Mouse (Mus musculus) neural tube, embryonic 14.5 days (tissue): Measurements from ENCODE around the gene Ercc6. TPM values are rescaled to one million over a fixed set of nuclear protein-coding genes. Genes with fewer than 3 reads are reported as not detected.

Source experiments
- ATAC-seq: fragments of 200-750 bp; cut with Nextera tagmentation; 2 replicates; pipeline ENCODE4 v1.8.0; 2017; ENCODE audit warnings: low read depth, mild to moderate bottlenecking, moderate TSS enrichment, moderate library complexity
- H3K27ac ChIP-seq: fragments of 300-500 bp; sonication (generic); 2 replicates; pipeline ENCODE4 v1.5.1; 2014; ENCODE audit warnings: low read depth, mild to moderate bottlenecking, control low read depth, low read length, moderate library complexity, mixed read lengths
- H3K27me3 ChIP-seq: fragments of 300-500 bp; sonication (generic); 2 replicates; pipeline ENCODE4 v1.6.1; 2014; ENCODE audit warnings: low read length; ENCODE audit not compliant: control insufficient read depth, insufficient read depth
- H3K36me3 ChIP-seq: fragments of 300-500 bp; sonication (generic); 2 replicates; pipeline ENCODE4 v1.6.1; 2014; ENCODE audit warnings: low read length, mixed read lengths; ENCODE audit not compliant: control insufficient read depth, insufficient read depth
- H3K4me1 ChIP-seq: fragments of 300-500 bp; sonication (generic); 2 replicates; pipeline ENCODE4 v1.6.1; 2014; ENCODE audit warnings: low read length; ENCODE audit not compliant: control insufficient read depth, insufficient read depth
- H3K4me2 ChIP-seq: fragments of 300-500 bp; sonication (generic); 2 replicates; pipeline ENCODE4 v1.6.1; 2014; ENCODE audit warnings: mild to moderate bottlenecking, low read depth, low read length, control low read depth
- H3K4me3 ChIP-seq: fragments of 300-500 bp; sonication (generic); 2 replicates; pipeline ENCODE4 v1.5.1; 2014; ENCODE audit warnings: low read depth, low read length, control low read depth, mixed read lengths
- H3K9ac ChIP-seq: fragments of 300-500 bp; sonication (generic); replicated peaks from 2 replicates; pipeline ENCODE4 v1.6.1; 2014; ENCODE audit warnings: low read depth, mild to moderate bottlenecking, control low read depth, low read length, mixed read lengths
- H3K9me3 ChIP-seq: fragments of 300-500 bp; sonication (generic); 2 replicates; pipeline ENCODE4 v1.6.1; 2016; ENCODE audit warnings: low read length; ENCODE audit not compliant: control insufficient read depth
- WGBS: fragments of 180-500 bp; shearing (Covaris S2); extraction: QIAGEN DNeasy Blood & Tissue Kit; methylation state at CpG from one replicate; pipeline ENCODE4 v1.1.7; 2014; 5-methylcytosine and 5-hydroxymethylcytosine counted together
- polyA plus RNA-seq: library from polyadenylated mRNA; unstranded; fragments of >200 nt; fragmentation: Nextera tagmentation; extraction: Ambion mirVana; gene quantifications from 2 replicates; pipeline ENCODE4 v1.2.1, GENCODE M21; 2014

Gene Ercc6
- polyA plus RNA-seq, 1 experiment from 2014 or later = 25.1 TPM

DNA sequence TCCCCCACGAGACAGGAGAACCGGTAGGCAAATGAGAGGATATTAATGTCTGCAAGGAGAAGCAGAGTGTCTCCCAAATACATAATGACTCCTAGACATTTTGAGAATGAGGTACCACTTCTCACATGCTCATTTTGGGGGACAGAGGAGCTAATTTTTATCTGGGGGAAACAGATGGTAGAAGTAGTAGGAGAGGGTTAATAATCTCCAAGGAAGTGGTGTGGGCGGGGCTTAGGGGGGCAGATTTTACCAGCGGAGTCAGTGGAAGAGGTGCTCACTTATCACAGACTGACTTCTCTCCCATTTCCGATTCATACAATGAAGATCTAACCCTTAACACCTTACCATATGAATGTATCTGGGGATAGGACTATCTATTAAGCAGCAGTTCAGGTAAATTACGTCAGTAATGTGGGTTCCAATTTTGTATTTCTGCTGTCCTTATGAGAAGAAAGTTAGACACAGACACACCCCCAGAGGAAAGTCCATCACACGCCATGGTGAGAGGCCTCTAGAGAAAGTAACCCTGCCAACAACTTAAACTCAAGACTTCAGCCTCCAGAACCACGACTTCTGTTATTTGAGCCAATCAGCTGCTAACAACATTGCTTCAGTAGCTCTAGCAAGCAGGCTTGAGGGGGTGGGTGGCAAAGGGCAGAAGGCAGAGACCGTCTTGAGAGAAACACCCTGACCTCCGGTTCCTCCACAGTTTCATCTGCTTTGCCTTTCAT is 5.1 kb upstream of the Ercc6 start:
- no peak overlapping the region for H3K4me2 ChIP-seq
- no peaks in the 10 kb centered on the region for H3K36me3 ChIP-seq
- no peaks in the 10 kb centered on the region for H3K9me3 ChIP-seq
- 76% methylated on average over 10 of the region's 10 CpGs for WGBS
- no peak overlapping the region for H3K4me3 ChIP-seq
- no peak overlapping the region for H3K9ac ChIP-seq
- no peak for ATAC-seq
- H3K27me3 ChIP-seq = no peaks in the 10 kb centered on the region
- H3K4me1 ChIP-seq = 0 out of 2 replicates have a peak, but pooled peaks cover 3% of the 10 kb centered on the region
- no peak overlapping the region for H3K27ac ChIP-seq

DNA sequence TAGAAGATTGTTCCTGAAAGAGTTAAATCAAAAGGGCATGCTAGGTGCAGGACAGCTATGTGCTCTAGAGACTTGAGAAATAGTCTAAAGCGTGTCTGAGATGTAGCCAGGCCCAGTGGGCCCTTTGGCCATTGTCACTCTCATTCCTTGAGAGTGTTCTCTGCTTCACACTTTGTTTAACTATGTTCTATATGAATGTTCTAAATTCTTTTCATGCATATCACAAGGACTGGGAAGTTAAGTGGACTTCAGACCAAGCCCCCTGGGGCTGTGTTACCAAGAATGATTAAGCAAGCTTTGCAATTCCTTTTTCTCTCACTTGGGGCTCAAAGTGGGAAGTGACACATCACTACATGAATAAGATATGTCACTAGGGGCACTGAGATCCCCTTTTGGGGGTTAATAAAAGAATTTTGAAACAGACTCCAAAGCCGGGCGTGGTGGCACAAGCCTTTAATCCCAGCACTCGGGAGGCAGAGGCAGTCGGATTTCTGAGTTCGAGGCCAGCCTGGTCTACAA is 3.8 kb upstream of the Ercc6 start:
- H3K27me3 ChIP-seq = no peaks in the 10 kb centered on the region
- H3K4me1 ChIP-seq = peaks cover 8% of the 10 kb centered on the region

DNA sequence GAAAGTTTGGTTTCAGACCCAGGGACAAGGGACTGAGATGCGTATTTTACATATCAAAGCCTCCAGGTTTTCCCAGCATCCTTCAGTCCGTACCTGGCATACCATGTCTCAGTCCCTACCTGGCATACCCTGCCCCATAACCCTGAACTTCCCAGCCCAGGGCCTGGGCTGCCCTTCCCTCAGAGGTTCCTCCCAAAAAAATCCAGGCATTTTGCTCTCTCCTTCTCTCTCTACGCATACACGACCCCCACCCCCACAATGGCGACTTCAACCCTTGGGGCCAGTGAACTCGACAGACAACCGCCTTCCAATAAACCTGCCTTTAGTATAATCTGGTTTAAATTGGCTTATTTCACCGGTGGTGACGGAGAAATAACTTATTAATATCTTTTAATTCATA is 409 bp upstream of the Ercc6 start:
- Histone ChIP-seq H3K27me3 (no peaks in the 10 kb centered on the region), H3K4me1 (peaks cover 8% of the 10 kb centered on the region), H3K9ac (peak overlapping the region; percentile 76; the same call in 1 of the 2 replicates), H3K4me2 (peak overlapping the region; percentile 68), H3K9me3 (no peaks in the 10 kb centered on the region), H3K36me3 (peaks cover 8% of the 10 kb centered on the region), H3K27ac (peak overlapping the region; percentile 81; the same call in 1 of the 2 replicates), H3K4me3 (peak overlapping the region; percentile 72)
- 46% methylated on average over 9 of the region's 9 CpGs for WGBS
- peak; percentile 47; the same call in 1 of the 2 replicates for ATAC-seq

More for the DNA sequence above, 3.8 kb upstream of the Ercc6 start:
- Histone ChIP-seq H3K9me3 (no peaks in the 10 kb centered on the region), H3K4me3 (no peak overlapping the region), H3K9ac (no peak overlapping the region), H3K4me2 (no peak overlapping the region), H3K27ac (no peak overlapping the region), H3K36me3 (no peaks in the 10 kb centered on the region)
- no peak for ATAC-seq
- WGBS = 94% methylated on average over 6 of the region's 6 CpGs

DNA sequence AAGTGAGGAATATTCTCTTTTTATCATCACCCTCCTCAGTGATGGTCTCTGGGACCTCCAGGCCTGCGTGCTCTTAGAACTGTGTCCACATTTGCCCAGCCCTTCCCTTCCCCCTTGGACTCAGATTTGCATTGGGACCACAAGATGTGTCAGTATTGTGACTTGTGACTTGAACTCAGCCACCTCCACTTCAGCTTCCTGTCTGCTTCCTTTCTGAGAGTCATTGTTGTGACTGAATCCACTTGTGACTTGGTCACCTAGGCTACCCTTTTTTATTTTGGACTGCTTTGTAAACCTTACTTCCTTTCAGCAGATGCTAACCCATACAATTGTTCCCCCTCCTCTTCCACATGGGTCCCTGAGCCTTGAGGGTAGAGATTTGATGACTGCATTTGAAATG is 2.8 kb downstream of the Ercc6 start:
- H3K4me3 ChIP-seq = no peak overlapping the region
- H3K36me3 ChIP-seq = peaks cover 26% of the 10 kb centered on the region
- ATAC-seq = no peak
- WGBS = 73% methylated on average over 1 of the region's 1 CpGs
- no peak overlapping the region for H3K9ac ChIP-seq
- no peak overlapping the region for H3K4me2 ChIP-seq
- no peaks in the 10 kb centered on the region for H3K27me3 ChIP-seq
- peaks cover 8% of the 10 kb centered on the region for H3K4me1 ChIP-seq
- H3K9me3 ChIP-seq = no peaks in the 10 kb centered on the region
- no peak overlapping the region for H3K27ac ChIP-seq

DNA sequence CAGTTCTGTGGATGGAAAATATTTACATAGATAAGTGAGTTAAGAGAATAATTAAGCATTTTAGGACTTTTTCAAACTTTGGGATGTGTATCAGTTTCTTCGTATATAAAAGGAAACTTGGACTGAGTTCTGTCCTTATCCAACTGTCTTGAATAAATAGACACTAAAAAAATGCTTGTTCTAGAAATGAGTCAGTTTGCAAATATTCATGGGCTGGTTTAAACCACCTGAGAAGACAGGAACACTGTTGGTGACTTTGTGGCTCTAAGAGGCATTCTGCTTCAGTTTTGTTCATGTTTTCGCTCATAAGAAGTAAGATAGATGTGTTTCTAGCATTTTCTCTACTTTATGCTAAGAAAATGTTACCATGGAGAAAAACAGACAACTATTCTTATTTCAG is 5.2 kb downstream of the Ercc6 start:
- Histone ChIP-seq H3K4me3 (no peak overlapping the region), H3K4me2 (no peak overlapping the region), H3K27ac (no peak overlapping the region), H3K27me3 (no peaks in the 10 kb centered on the region), H3K9me3 (no peaks in the 10 kb centered on the region), H3K9ac (no peak overlapping the region), H3K4me1 (peaks cover 6% of the 10 kb centered on the region), H3K36me3 (peaks cover 26% of the 10 kb centered on the region)
- no peak for ATAC-seq
- 98% methylated on average over 2 of the region's 2 CpGs for WGBS

DNA sequence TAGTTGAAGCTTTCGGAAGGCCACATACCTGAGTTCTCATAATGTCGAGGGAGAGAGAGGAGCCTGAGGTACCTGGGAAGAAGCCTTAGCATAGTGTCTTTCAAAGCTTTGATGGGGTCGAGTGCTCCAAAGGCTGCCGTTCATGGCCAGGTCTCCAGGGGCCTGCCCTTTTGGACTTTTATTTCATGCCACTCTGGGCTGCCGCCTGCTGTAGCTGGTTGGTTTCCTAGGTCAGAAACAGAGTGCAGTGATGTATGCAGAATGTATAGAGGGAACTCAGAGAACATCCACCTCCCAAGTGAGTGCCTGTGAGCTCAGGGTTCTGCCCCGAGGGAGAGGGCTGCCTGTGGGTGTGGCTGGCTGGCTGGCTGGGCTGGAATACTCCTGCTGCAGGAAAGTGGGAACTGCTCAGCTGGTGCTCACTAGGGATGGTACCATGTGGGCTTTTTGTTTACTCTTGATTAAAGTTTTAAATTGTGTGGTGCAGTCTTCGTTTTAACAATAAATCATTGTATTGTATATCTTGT is 7.1 kb downstream of the Ercc6 start:
- Histone ChIP-seq H3K27me3 (no peaks in the 10 kb centered on the region), H3K9ac (no peak overlapping the region), H3K4me2 (no peak overlapping the region), H3K4me1 (no peaks in the 10 kb centered on the region), H3K4me3 (no peak overlapping the region), H3K36me3 (peaks cover 26% of the 10 kb centered on the region), H3K9me3 (no peaks in the 10 kb centered on the region), H3K27ac (no peak overlapping the region)
- ATAC-seq = no peak
- 81% methylated on average over 7 of the region's 7 CpGs for WGBS

DNA sequence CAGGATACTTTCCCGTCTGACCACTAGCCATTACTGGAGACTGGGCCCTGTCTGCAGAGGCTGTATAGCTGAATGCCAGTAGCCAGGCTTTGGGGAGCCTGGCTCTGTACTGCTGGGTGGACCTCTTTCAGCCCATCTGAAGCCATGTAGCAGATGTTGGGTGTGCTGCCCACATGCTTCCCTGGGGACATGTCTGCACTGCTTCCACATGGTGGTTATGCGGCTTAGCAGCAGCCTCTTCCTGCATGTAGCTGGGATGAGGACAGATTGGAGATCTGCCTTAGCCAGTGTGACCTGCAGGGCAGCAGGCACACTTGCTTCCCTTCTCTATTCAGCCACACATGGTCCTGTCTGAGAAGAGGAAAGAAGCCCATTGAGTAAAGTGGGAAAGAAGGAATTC is 9.0 kb downstream of the Ercc6 start:
- Histone ChIP-seq H3K36me3 (peaks cover 22% of the 10 kb centered on the region), H3K9ac (no peak overlapping the region), H3K4me1 (no peaks in the 10 kb centered on the region), H3K27ac (no peak overlapping the region), H3K27me3 (no peaks in the 10 kb centered on the region), H3K4me2 (no peak overlapping the region), H3K4me3 (no peak overlapping the region), H3K9me3 (no peaks in the 10 kb centered on the region)
- WGBS = 82% methylated on average over 2 of the region's 2 CpGs
- no peak for ATAC-seq

DNA sequence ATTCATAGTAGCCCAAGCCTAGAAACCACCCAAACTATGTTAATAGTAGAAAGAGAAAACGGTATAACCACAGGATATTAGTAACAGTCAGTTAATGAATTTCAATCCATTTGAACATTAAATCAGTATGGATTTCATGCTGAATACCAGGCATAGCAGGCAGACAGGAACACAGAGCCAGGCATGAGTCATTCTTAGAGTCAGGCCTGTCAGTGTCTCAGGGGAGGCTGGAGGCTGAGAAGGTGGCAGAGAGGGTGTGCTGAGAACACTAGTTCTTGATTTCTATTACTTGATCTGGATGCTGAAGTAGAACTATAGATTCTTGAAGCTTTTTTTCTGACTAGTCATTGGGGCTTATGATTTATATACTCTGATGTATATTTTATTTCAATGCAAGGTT is 10.8 kb downstream of the Ercc6 start:
- no peaks in the 10 kb centered on the region for H3K4me1 ChIP-seq
- H3K27ac ChIP-seq = no peak overlapping the region
- H3K9ac ChIP-seq = no peak overlapping the region
- no peaks in the 10 kb centered on the region for H3K27me3 ChIP-seq
- 93% methylated on average over 1 of the region's 1 CpGs for WGBS
- H3K4me2 ChIP-seq = no peak overlapping the region
- H3K9me3 ChIP-seq = no peaks in the 10 kb centered on the region
- H3K4me3 ChIP-seq = no peak overlapping the region
- peaks cover 12% of the 10 kb centered on the region for H3K36me3 ChIP-seq
- ATAC-seq = no peak

DNA sequence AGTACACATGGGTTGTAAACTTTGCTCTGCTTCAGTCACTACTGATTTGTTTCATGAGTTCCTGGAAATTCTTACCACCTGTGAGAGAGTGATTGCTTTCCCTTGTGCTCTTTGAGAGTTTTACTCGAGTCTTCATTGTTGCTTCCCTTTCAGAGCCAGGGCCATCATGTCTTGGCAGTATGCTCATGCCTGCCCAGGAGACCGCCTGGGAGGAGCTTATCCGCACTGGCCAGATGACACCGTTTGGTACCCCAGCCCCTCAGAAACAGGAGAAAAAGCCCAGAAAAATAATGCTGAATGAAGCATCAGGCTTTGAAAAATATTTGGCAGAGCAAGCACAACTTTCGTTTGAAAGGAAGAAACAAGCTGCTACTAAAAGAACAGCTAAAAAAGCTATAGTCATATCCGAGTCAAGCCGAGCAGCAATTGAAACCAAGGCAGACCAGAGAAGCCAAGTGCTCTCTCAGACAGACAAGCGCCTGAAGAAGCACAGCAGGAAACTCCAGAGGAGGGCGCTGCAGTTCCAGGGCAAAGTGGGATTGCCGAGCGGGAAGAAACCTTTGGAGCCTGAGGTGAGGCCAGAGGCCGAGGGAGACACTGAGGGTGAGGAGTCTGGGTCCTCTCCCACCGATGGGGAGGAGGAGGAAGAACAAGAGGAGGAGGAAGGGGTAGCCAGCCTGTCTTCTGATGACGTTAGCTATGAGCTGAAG is 12.8 kb downstream of the Ercc6 start:
- no peak overlapping the region for H3K27ac ChIP-seq
- H3K27me3 ChIP-seq = no peaks in the 10 kb centered on the region
- H3K36me3 ChIP-seq = no peaks in the 10 kb centered on the region
- no peaks in the 10 kb centered on the region for H3K9me3 ChIP-seq
- no peak overlapping the region for H3K4me2 ChIP-seq
- 79% methylated on average over 14 of the region's 14 CpGs for WGBS
- H3K9ac ChIP-seq = no peak overlapping the region
- ATAC-seq = no peak
- H3K4me1 ChIP-seq = no peaks in the 10 kb centered on the region
- no peak overlapping the region for H3K4me3 ChIP-seq
